7 mouse cellular contexts compared by ENCODE assay signal in genomic region chr10:53596677-53597120, GRCm38 (mm10). TPM values are rescaled to one million over a fixed set of nuclear protein-coding genes. Genes with fewer than 3 reads are reported as not detected.
DNase-seq lines count a peak whose midpoint lies in the region; ATAC-seq lines count a peak whose summit lies in the region.

Gene Asf1a (plus strand): TSS chr10:53596757.

- no peaks in the 10 kb centered on the region for H3K27me3 ChIP-seq in embryonic facial prominence, embryonic 11.5 days (ENCODE audit: control insufficient read depth, insufficient read depth, low read length)
- H3K27me3 ChIP-seq in limb, embryonic 10.5 days (ENCODE audit: low read depth, poor library complexity, severe bottlenecking), result no peaks in the 10 kb centered on the region
- H3K27me3 ChIP-seq in midbrain, embryonic 13.5 days, result no peaks in the 10 kb centered on the region

- peak; percentile 98 for ATAC-seq in embryonic facial prominence, embryonic 11.5 days (replicated peaks; ENCODE audit: insufficient number of reproducible peaks, low FRiP score, low TSS enrichment, low read depth)
- ATAC-seq in granulocyte monocyte progenitor cell, adult 5-6 weeks (replicated peaks; ENCODE audit: poor library complexity, severe bottlenecking), result peak; percentile 84
- peak; percentile 99 for ATAC-seq in midbrain, embryonic 13.5 days

- no peaks in the 10 kb centered on the region for H3K4me1 ChIP-seq in embryonic facial prominence, embryonic 11.5 days (ENCODE audit: control insufficient read depth, insufficient read depth, low read length)
- H3K4me1 ChIP-seq in limb, embryonic 10.5 days, result peaks cover 24% of the 10 kb centered on the region
- H3K4me1 ChIP-seq in midbrain, embryonic 13.5 days (replicated peaks), result peaks cover 47% of the 10 kb centered on the region

- H3K27ac ChIP-seq in embryonic facial prominence, embryonic 11.5 days (replicated peaks; ENCODE audit: low read depth, low read length), result peak within 1 kb of the TSS; percentile 99
- H3K27ac ChIP-seq in limb, embryonic 10.5 days, result peak within 1 kb of the TSS; percentile 99
- H3K27ac ChIP-seq in midbrain, embryonic 13.5 days, result peak within 1 kb of the TSS; percentile 96

- peak within 1 kb of the TSS; percentile 56 for H3K4me2 ChIP-seq in embryonic facial prominence, embryonic 11.5 days (ENCODE audit: low read depth, low read length)
- H3K4me2 ChIP-seq in midbrain, embryonic 13.5 days (replicated peaks), result peak within 1 kb of the TSS; percentile 63

- peak; percentile 98 for DNase-seq in adrenal gland, postnatal 14 days
- peak; percentile 96 for DNase-seq in embryonic facial prominence, embryonic 11.5 days (ENCODE audit: low spot score)
- DNase-seq in kidney, adult 11 months, result peak; percentile 97
- DNase-seq in limb, embryonic 10.5 days (ENCODE audit: low spot score), result peak; percentile 95
- peak; percentile 92 for DNase-seq in spleen, adult 12 weeks (ENCODE audit: low spot score)

- peak within 1 kb of the TSS; percentile 98 for H3K9ac ChIP-seq in embryonic facial prominence, embryonic 11.5 days (replicated peaks; ENCODE audit: low read length)
- H3K9ac ChIP-seq in midbrain, embryonic 13.5 days (replicated peaks), result peak within 1 kb of the TSS; percentile 98

- peak within 1 kb of the TSS; percentile 95 for H3K4me3 ChIP-seq in embryonic facial prominence, embryonic 11.5 days (ENCODE audit: low read depth, low read length)
- peak within 1 kb of the TSS; percentile 89 for H3K4me3 ChIP-seq in limb, embryonic 10.5 days
- H3K4me3 ChIP-seq in midbrain, embryonic 13.5 days (replicated peaks), result peak within 1 kb of the TSS; percentile 98

- no peaks in the 10 kb centered on the region for H3K36me3 ChIP-seq in embryonic facial prominence, embryonic 11.5 days (replicated peaks; ENCODE audit: control insufficient read depth, insufficient read depth, low read depth, low read length)
- H3K36me3 ChIP-seq in limb, embryonic 10.5 days, result peaks cover 23% of the 10 kb centered on the region
- no peaks in the 10 kb centered on the region for H3K36me3 ChIP-seq in midbrain, embryonic 13.5 days

- no peaks in the 10 kb centered on the region for H3K9me3 ChIP-seq in embryonic facial prominence, embryonic 11.5 days (replicated peaks; ENCODE audit: control insufficient read depth, low read length)
- no peaks in the 10 kb centered on the region for H3K9me3 ChIP-seq in limb, embryonic 10.5 days (replicated peaks)
- no peaks in the 10 kb centered on the region for H3K9me3 ChIP-seq in midbrain, embryonic 13.5 days

- 0% methylated on average over 49 of the region's 52 CpGs for WGBS in embryonic facial prominence, embryonic 11.5 days
- under 1% methylated on average over 52 of the region's 52 CpGs for WGBS in limb, embryonic 10.5 days
- under 1% methylated on average over 52 of the region's 52 CpGs for WGBS in midbrain, embryonic 13.5 days

RNA-seq across cellular contexts. Expression of gene Asf1a, which starts in this region (rescaled TPM):
- total RNA-seq in adrenal gland, postnatal 14 days (2021), result 35.9 and 36.5 TPM in 2 replicates
- 190 and 215 TPM in 2 replicates for polyA plus RNA-seq in embryonic facial prominence, embryonic 11.5 days (2014; fragmentation: Nextera tagmentation; extraction: Ambion mirVana)
- 99.2 and 116 TPM in 2 replicates for total RNA-seq in granulocyte monocyte progenitor cell, adult 5-6 weeks (2014; fragmentation: Nextera tagmentation)
- 113 and 122 TPM in 2 replicates for total RNA-seq in granulocyte monocyte progenitor cell, adult 5-6 weeks (2017)
- 176 and 177 TPM in 2 replicates for polyA plus RNA-seq in limb, embryonic 10.5 days (2016; fragmentation: Nextera tagmentation; extraction: Ambion mirVana)
- 112 and 113 TPM in 2 replicates for polyA plus RNA-seq in midbrain, embryonic 13.5 days (2015; fragmentation: Nextera tagmentation; extraction: Ambion mirVana)

Comparison
In these comparisons a context has a peak if more than half of its experiments do, and no peak if none do; other contexts are left out.
1. Peak in every context shown above with its lines: DNase-seq, ATAC-seq, H3K4me3 ChIP-seq and H3K27ac ChIP-seq.